Mouse (Mus musculus) forebrain, embryonic 10.5 days (tissue): Measurements from ENCODE around the gene Mgam. TPM values are rescaled to one million over a fixed set of nuclear protein-coding genes. Genes with fewer than 3 reads are reported as not detected.

Experiments
- DNase-seq: peaks from one replicate; pipeline ENCODE4 v3.0.0-alpha.2; 2017; ENCODE audit warnings: low spot score; ENCODE audit errors: extremely low spot score
- H3K27ac ChIP-seq: fragments of 300-500 bp; sonication (generic); 2 replicates; pipeline ENCODE4 v1.5.1; 2016; ENCODE audit warnings: mild to moderate bottlenecking
- H3K27me3 ChIP-seq: fragments of 300-500 bp; sonication (generic); 2 replicates; pipeline ENCODE4 v1.6.1; 2016; ENCODE audit warnings: mild to moderate bottlenecking; ENCODE audit not compliant: poor library complexity, severe bottlenecking
- H3K36me3 ChIP-seq: fragments of 300-500 bp; sonication (generic); replicated peaks from 2 replicates; pipeline ENCODE4 v1.6.1; 2016; ENCODE audit warnings: mild to moderate bottlenecking, moderate library complexity
- H3K4me1 ChIP-seq: fragments of 300-500 bp; sonication (generic); 2 replicates; pipeline ENCODE4 v1.6.1; 2016
- H3K4me3 ChIP-seq: fragments of 300-500 bp; sonication (generic); 2 replicates; pipeline ENCODE4 v1.5.1; 2016; ENCODE audit warnings: mild to moderate bottlenecking, moderate library complexity
- H3K9me3 ChIP-seq: fragments of 300-500 bp; sonication (generic); 2 replicates; pipeline ENCODE4 v1.6.1; 2016; ENCODE audit warnings: mild to moderate bottlenecking, moderate library complexity
- WGBS: fragments of 180-500 bp; shearing (Covaris S2); methylation state at CpG from one replicate; pipeline ENCODE4 v1.1.7; 2016; 5-methylcytosine and 5-hydroxymethylcytosine counted together
- polyA plus RNA-seq: library from polyadenylated mRNA; unstranded; fragments of >200 nt; fragmentation: Nextera tagmentation; extraction: Ambion mirVana; gene quantifications from 2 replicates; pipeline ENCODE4 v1.2.1, GENCODE M21; 2016

The Mgam gene
- polyA plus RNA-seq, 1 experiment from 2014 or later = not detected

DNA sequence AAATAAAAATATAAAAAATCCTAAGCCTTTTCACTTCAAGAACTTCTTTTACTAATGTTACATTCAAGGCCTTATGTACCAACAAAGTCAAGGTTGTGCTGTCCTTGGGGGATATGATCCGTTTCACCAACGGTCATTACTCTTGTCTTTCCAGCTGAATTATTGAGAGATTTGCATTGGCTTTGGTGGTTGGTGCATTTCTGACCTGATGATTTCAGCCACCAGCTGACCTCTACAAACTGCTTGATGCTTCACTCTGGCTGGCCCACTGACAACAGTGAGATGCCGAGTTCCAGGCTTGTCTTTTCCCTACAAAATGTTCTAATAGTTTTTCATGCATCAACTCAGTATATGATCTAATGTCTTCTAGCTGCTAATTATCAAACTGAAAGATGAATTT lies 146.0 kb downstream of the Mgam start:
- no peaks in the 10 kb centered on the region for H3K27me3 ChIP-seq
- no peaks in the 10 kb centered on the region for H3K36me3 ChIP-seq
- H3K9me3 ChIP-seq = no peaks in the 10 kb centered on the region
- WGBS = 85% methylated on average over 3 of the region's 3 CpGs
- DNase-seq = no peak
- H3K4me1 ChIP-seq = no peaks in the 10 kb centered on the region
- no peak overlapping the region for H3K27ac ChIP-seq
- no peak overlapping the region for H3K4me3 ChIP-seq

DNA sequence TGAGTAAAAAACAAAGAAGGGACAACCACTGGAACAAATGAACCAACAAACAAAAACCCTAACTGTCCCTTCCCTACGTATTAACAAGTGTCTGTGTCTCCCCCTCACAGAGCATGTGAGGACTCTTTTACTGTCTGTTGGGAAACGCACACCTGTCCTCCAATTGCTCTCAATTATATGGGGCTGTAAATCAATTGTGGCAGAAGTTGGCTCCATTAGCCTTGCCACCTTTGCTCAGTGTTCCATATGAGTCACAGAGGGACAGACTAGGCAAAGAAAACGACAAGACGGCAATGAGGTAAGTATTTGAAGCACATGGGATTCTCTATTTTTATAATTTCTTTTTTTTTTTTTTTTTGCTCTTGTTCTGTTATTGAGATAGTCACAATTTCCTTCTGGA lies 149.8 kb downstream of the Mgam start:
- Histone ChIP-seq H3K27ac (no peak overlapping the region), H3K4me1 (no peaks in the 10 kb centered on the region), H3K4me3 (no peak overlapping the region), H3K36me3 (no peaks in the 10 kb centered on the region), H3K27me3 (no peaks in the 10 kb centered on the region), H3K9me3 (no peaks in the 10 kb centered on the region)
- no peak for DNase-seq
- whole genome bisulfite sequencing = 86% methylated on average over 4 of the region's 4 CpGs

DNA sequence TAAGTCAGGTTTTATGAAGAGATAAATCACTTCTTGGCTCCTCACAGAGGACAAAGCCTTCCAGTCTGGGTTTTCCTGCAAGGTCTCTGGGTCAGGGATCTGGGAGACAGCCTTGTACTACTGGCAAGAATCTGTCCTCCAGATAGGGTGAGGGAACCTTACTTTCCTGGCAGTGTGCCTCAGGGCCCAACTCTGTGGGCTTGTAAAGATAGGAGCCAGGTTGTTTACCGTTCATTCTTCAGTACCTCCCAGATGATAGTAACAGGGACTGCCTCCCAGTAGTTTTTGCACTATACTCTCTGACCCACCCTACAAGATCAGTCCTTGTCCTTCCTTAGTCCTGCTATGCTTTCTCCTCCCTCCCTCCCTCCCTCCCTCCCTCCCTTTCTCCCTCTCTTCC lies 155.0 kb downstream of the Mgam start:
- DNase-seq = no peak

DNA sequence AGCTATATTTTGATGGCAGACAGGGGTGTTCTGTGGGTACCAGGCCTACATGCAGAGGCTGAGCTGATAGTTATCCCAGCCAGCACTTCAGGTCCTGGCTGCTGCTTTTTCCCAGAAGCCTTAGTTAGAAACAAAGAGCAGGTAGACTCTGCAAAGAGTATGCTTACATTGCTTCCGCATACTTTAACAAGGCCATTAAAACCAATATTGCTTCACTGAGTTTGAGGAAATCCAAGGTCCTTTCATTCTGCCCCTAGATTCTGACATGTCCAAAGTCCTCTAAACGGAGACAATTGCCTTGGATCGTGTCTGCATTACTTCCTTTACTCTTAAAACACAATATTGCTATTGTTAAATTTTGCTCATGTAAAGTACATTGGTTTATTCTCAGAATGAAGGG lies 155.7 kb downstream of the Mgam start:
- DNase-seq = no peak
- Histone ChIP-seq H3K4me3 (no peak overlapping the region), H3K4me1 (no peaks in the 10 kb centered on the region), H3K27ac (no peak overlapping the region), H3K9me3 (no peaks in the 10 kb centered on the region), H3K36me3 (no peaks in the 10 kb centered on the region), H3K27me3 (no peaks in the 10 kb centered on the region)
- 90% methylated on average over 3 of the region's 3 CpGs for WGBS

More for the DNA sequence above, 155.0 kb downstream of the Mgam start:
- H3K27me3 ChIP-seq = no peaks in the 10 kb centered on the region
- H3K36me3 ChIP-seq = no peaks in the 10 kb centered on the region
- no peaks in the 10 kb centered on the region for H3K4me1 ChIP-seq
- H3K9me3 ChIP-seq = no peaks in the 10 kb centered on the region
- no peak overlapping the region for H3K27ac ChIP-seq
- 78% methylated on average over 1 of the region's 1 CpGs for WGBS
- H3K4me3 ChIP-seq = no peak overlapping the region

DNA sequence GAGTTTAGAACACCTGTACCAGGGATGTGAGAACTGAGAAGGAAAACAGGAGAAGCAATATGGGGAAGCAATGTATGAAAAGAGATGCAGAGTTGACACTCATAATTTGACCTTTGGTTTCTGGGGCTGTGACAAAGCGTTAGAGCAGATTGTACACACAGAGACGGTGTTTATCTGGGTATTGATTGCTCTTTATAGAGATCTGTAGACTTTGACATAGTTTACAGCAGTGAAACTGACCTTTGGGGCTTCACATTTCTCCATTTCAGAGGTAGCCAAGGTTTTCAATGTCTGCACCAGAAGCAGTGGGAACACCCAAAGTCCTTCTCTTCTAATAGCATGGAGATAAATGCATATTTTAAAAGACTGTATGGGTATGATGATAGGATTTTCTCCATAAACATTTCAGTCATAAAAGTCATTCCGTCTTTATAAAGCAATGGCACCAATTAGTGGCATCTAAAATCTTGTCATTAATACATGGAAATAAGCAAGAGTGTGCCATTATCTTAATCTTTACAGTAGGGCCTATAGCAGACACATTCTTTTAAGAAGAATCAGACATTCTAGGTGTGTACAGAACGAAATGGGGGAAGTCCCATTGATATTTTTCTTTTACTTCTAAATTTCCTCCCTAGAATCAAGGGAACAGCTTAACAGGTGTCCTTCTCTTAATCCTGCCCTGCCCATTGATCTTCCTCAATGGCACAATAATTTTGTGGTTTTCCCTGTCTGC lies 166.6 kb downstream of the Mgam start:
- WGBS = 77% methylated on average over 4 of the region's 4 CpGs
- Histone ChIP-seq H3K4me1 (no peaks in the 10 kb centered on the region), H3K36me3 (no peaks in the 10 kb centered on the region)

DNA sequence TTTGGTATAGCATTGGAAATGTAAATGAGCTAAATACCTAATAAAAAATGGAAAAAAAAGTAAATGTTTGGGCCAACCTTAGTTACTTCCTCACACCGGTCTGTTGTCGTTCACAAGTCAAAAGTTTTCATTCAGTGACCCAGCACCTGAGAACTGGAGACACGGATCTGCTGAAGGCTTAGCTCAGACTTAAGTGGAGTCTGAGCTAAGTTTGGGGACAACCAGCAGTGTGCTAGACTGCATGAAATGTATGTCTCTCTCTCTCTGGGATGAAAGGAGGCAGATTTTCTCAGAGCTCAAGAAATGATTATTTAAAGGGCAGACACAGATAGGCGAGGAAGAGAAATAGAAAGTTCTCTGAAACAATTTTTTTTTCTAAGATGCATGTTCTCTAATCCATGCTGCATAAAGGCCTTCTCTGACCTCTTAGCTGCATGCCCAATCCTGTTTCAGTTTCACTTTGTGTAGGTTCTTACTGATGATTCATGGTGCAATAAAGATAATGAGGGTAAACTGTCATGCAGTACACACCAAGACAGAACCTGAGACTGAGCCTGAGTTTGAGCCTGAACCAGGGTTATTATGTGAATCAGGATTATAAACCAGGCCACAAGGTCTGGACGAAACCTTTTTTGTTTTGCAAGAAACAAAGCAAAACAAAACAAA lies 189.7 kb downstream of the Mgam start:
- Histone ChIP-seq H3K4me1 (no peaks in the 10 kb centered on the region), H3K36me3 (no peaks in the 10 kb centered on the region), H3K27me3 (no peaks in the 10 kb centered on the region), H3K27ac (no peak overlapping the region), H3K4me3 (no peak overlapping the region), H3K9me3 (no peaks in the 10 kb centered on the region)
- WGBS = 87% methylated on average over 5 of the region's 5 CpGs
- no peak for DNase-seq

More for the DNA sequence above, 166.6 kb downstream of the Mgam start:
- Histone ChIP-seq H3K27me3 (no peaks in the 10 kb centered on the region), H3K27ac (no peak overlapping the region), H3K9me3 (no peaks in the 10 kb centered on the region), H3K4me3 (no peak overlapping the region)
- DNase-seq = no peak

Other genes starting within 250 kb of the Mgam start
- gene E330009J07Rik, start 192.7 kb upstream of the Mgam start, polyA plus RNA-seq = 13.9 and 16.2 TPM in 2 replicates
- 0.05 and 0.06 TPM in 2 replicates for gene Wee2, start 189.7 kb upstream of the Mgam start, polyA plus RNA-seq
- 237 and 245 TPM in 2 replicates for gene Ssbp1, start 157.5 kb upstream of the Mgam start, polyA plus RNA-seq
- gene Tas2r137, start 137.6 kb upstream of the Mgam start, polyA plus RNA-seq = not detected in 2 replicates
- gene Tas2r108, start 135.3 kb upstream of the Mgam start, polyA plus RNA-seq = 0.19 and 0.21 TPM in 2 replicates
- not detected in 2 replicates for gene Prss37, start 109.3 kb upstream of the Mgam start, polyA plus RNA-seq
- 0.10 and 0.24 TPM in 2 replicates for gene Olfr461, start 73.8 kb upstream of the Mgam start, polyA plus RNA-seq
- not detected in 2 replicates for gene Olfr460, start 59.3 kb upstream of the Mgam start, polyA plus RNA-seq
- gene Clec5a, start 43.0 kb upstream of the Mgam start, polyA plus RNA-seq = 0.37 and 0.41 TPM in 2 replicates
- gene Tas2r138, start 15.5 kb upstream of the Mgam start, polyA plus RNA-seq = not detected in 2 replicates